Mouse (Mus musculus): ENCODE measurements around the gene Epn1. TPM values are rescaled to one million over a fixed set of nuclear protein-coding genes. Genes with fewer than 3 reads are reported as not detected.

The Epn1 gene
- polyA plus RNA-seq, 1 experiment from 2014 or later = 71.3 TPM

DNA sequence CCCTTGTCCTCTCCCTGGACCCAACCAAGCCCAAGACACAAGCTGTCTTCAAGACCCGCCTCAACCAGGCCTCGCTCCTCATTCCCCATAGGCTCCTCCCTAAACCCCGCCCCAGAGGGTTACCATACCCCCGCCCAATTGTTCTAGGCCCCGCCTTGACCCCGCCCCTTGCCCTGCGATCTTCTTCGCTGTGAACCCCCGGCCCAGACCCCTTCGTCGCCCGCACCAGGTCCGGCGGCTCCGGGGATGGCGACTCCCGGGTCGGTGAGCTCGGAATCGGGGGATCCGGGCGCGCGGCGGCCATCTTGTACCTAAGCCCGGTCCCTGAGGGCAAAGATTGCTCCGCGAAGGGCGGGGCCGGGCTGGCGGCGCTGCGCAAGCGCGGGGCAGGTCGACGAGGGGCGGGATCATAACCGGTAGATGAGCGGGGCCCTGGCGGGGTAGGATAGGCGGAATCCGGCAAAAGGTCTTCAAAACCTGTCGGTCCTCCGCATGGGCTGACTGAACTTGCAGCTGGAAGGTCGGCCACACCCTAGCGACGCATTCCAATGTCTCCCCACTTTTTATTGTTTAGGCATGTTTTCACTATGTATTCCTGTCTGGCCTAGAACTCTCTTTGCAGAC is 41.8 kb upstream of the Epn1 start, which contains the start of gene Zfp784:
Zfp784 (minus strand) TSS at position 338 of the 624 bp plus-strand sequence.
- H3K4me2 ChIP-seq (ENCODE audit: low read length) = peak within 1 kb of the TSS; percentile 61
- DNase-seq (ENCODE audit: low spot score) = peak; percentile 92

DNA sequence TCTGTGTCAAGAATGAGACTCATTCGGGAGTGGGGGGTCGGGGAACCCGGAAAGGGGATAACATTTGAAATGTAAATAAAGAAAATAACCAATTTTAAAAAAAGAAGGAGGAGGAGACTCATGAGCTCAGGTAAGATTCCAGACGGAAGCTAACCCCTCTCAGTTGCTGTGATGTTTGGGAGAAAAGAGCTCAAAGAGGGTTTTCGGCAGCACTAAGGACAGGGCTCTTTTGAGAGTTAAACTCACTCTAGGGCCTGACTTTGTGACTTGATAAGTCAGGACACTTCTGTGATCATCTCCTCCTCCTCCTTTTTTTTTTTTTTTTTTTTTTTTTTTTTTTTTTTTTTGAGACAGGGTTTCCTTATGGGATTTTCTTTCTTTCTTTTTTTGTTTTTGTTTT is 41.1 kb upstream of the Epn1 start:
- 0 out of 2 replicates have a peak, but pooled peaks cover 8% of the 10 kb centered on the region for H3K4me1 ChIP-seq (ENCODE audit: control insufficient read depth, insufficient read depth, low read length)
- H3K36me3 ChIP-seq (ENCODE audit: control insufficient read depth, insufficient read depth, low read length) = peaks cover 14% of the 10 kb centered on the region
- H3K9me3 ChIP-seq (replicated peaks; ENCODE audit: control insufficient read depth, low read length) = no peaks in the 10 kb centered on the region
- H3K27me3 ChIP-seq (replicated peaks; ENCODE audit: control insufficient read depth, insufficient read depth, low read length) = no peaks in the 10 kb centered on the region
- WGBS = 40% methylated on average over 5 of the region's 5 CpGs
- H3K4me3 ChIP-seq (ENCODE audit: low read depth, low read length) = peak overlapping the region; percentile 58
- ATAC-seq = no peak
- DNase-seq (ENCODE audit: low spot score) = no peak
- H3K9ac ChIP-seq (ENCODE audit: low read length) = peak overlapping the region; percentile 76
- H3K27ac ChIP-seq (ENCODE audit: low read depth, low read length) = peak overlapping the region; percentile 94
- H3K4me2 ChIP-seq (ENCODE audit: low read length) = peak overlapping the region; percentile 61

More for the DNA sequence above, 41.8 kb upstream of the Epn1 start, which contains the start of gene Zfp784:
- peak; percentile 97 for ATAC-seq
- Histone ChIP-seq H3K36me3 (ENCODE audit: control insufficient read depth, insufficient read depth, low read length) (peaks cover 20% of the 10 kb centered on the region), H3K4me1 (ENCODE audit: control insufficient read depth, insufficient read depth, low read length) (0 out of 2 replicates have a peak, but pooled peaks cover 8% of the 10 kb centered on the region), H3K27ac (ENCODE audit: low read depth, low read length) (peak within 1 kb of the TSS; percentile 94), H3K9me3 (replicated peaks; ENCODE audit: control insufficient read depth, low read length) (no peaks in the 10 kb centered on the region), H3K4me3 (ENCODE audit: low read depth, low read length) (peak within 1 kb of the TSS; percentile 58), H3K27me3 (replicated peaks; ENCODE audit: control insufficient read depth, insufficient read depth, low read length) (no peaks in the 10 kb centered on the region), H3K9ac (ENCODE audit: low read length) (peak within 1 kb of the TSS; percentile 76)
- under 1% methylated on average over 48 of the region's 48 CpGs for WGBS

DNA sequence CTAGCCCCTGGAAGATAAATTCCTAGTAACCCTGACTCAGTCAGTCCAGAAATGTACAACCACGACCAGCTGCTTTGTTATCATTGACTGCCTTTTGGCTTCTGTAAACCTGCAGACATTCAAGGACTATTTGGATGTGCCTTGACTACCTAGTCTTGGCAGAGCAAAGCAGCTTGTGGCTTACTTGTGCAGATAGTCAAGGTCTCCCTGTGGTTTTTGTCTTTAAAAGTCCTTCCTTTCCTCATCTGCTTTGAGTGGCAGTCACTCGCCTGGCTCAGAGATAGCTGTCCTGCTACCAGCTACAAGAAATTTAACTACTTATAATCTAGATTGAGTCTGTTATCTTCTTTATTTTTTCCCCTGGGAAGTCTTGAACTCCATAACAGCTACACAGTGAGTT is 35.1 kb upstream of the Epn1 start:
- Histone ChIP-seq H3K4me3 (ENCODE audit: low read depth, low read length) (no peak overlapping the region), H3K27me3 (replicated peaks; ENCODE audit: control insufficient read depth, insufficient read depth, low read length) (no peaks in the 10 kb centered on the region), H3K4me1 (ENCODE audit: control insufficient read depth, insufficient read depth, low read length) (no peaks in the 10 kb centered on the region), H3K36me3 (ENCODE audit: control insufficient read depth, insufficient read depth, low read length) (no peaks in the 10 kb centered on the region), H3K9ac (ENCODE audit: low read length) (no peak overlapping the region), H3K9me3 (replicated peaks; ENCODE audit: control insufficient read depth, low read length) (no peaks in the 10 kb centered on the region), H3K4me2 (ENCODE audit: low read length) (no peak overlapping the region), H3K27ac (ENCODE audit: low read depth, low read length) (no peak overlapping the region)
- 77% methylated on average over 2 of the region's 2 CpGs for WGBS
- no peak for ATAC-seq
- DNase-seq (ENCODE audit: low spot score) = no peak

DNA sequence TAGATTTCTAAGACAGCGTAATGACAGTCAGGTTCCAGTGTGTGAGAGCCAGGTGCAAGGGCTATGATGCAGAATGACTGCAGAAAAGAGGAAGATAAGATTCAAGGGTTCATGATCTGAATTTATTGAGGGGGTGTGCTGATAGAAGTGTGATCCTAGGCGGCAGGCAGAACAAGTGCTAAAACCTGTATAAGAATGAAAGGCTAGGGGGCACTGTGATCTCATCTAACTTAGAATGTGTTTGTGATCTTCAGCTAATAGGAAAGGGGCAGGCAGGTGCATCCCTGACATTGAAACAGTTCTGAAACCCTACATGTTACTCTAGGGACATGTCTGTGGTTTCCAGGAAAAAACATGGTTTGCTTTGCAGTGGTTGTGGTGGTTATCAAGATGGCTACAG is 33.9 kb upstream of the Epn1 start:
- no peak overlapping the region for H3K4me3 ChIP-seq (ENCODE audit: low read depth, low read length)
- H3K27me3 ChIP-seq (replicated peaks; ENCODE audit: control insufficient read depth, insufficient read depth, low read length) = no peaks in the 10 kb centered on the region
- H3K36me3 ChIP-seq (ENCODE audit: control insufficient read depth, insufficient read depth, low read length) = no peaks in the 10 kb centered on the region
- 72% methylated on average over 2 of the region's 2 CpGs for WGBS
- no peak for ATAC-seq
- H3K4me2 ChIP-seq (ENCODE audit: low read length) = no peak overlapping the region
- H3K9me3 ChIP-seq (replicated peaks; ENCODE audit: control insufficient read depth, low read length) = no peaks in the 10 kb centered on the region
- H3K4me1 ChIP-seq (ENCODE audit: control insufficient read depth, insufficient read depth, low read length) = no peaks in the 10 kb centered on the region
- H3K9ac ChIP-seq (ENCODE audit: low read length) = no peak overlapping the region
- no peak for DNase-seq (ENCODE audit: low spot score)
- no peak overlapping the region for H3K27ac ChIP-seq (ENCODE audit: low read depth, low read length)

DNA sequence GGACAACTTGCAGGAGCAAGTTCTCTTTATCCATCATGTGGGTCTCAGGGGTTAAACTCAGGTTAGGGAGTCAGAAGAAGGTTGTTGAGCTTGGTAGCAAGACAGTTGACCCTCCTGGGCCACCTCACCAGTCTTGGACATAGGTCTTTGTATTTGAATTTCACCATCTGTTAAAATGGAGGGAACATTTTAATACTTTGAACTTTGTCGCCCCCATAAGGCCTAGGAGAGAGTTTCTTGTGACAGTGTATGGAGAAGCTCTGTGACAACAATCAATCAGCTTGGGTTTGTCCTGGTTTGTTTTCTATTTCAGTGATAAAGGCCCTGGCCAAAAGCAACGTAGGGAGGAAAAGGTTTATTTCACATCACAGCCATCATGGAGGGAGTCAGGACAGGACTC is 32.7 kb upstream of the Epn1 start:
- H3K4me3 ChIP-seq (ENCODE audit: low read depth, low read length) = no peak overlapping the region
- H3K36me3 ChIP-seq (ENCODE audit: control insufficient read depth, insufficient read depth, low read length) = no peaks in the 10 kb centered on the region
- ATAC-seq = no peak
- 29% methylated on average over 2 of the region's 2 CpGs for WGBS
- no peaks in the 10 kb centered on the region for H3K9me3 ChIP-seq (replicated peaks; ENCODE audit: control insufficient read depth, low read length)
- peaks cover 4% of the 10 kb centered on the region for H3K4me1 ChIP-seq (ENCODE audit: control insufficient read depth, insufficient read depth, low read length)
- H3K27ac ChIP-seq (ENCODE audit: low read depth, low read length) = no peak overlapping the region
- H3K27me3 ChIP-seq (replicated peaks; ENCODE audit: control insufficient read depth, insufficient read depth, low read length) = no peaks in the 10 kb centered on the region
- no peak overlapping the region for H3K9ac ChIP-seq (ENCODE audit: low read length)
- DNase-seq (ENCODE audit: low spot score) = peak; percentile 51
- H3K4me2 ChIP-seq (ENCODE audit: low read length) = no peak overlapping the region

DNA sequence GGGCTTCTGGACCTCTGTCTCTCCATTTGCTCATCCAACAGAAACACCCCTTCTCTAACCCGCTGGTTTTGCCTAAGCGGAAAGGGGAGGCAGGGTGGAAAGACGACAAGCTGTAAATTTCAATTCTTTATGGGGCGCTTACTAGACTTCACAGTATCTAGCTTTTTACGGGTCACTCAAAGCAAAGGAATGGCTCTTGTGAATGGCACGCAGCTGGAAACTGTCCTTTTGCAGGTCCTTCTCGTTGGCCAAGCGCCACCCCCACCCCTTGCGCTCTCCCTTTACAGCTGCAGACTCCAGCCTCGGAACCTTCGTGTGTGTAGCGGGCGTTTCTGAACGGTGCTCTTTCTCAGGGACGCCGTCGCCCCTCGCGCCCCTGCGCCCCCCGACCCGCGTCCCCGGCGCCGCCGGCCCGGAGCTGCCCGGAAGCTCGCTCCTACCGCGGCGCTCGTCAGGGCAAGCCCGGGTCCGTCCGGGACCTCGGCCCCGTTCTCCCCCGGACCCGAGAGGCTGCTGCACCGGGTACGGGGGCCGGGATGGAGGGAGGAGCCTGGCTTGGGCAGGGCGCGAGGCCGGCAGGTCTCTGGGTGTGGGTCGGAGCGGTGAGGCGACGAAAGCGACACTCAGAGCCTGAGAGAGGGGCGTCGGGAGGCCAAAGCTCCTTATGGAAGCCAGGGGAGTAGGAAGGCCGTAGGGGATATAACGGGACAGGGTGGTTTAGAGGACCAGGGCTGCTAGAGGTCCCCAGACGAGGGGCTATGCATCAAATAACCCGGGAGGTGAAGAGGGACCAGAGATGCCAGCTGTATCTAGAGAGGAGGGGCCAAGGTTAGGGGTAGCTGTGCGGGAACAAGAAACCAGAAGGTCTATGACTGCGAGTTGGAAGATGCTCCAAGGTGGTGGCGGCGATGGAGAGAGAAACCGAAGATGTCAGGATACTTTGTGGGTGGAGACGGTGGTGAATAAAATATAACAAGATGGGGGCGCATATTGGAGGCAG is 28.5 kb upstream of the Epn1 start, which contains the start of gene Zfp580:
Zfp580 (plus strand) TSS at position 346 of the 1,000 bp plus-strand sequence.
- Histone ChIP-seq H3K9ac (ENCODE audit: low read length) (peak within 1 kb of the TSS; percentile 91), H3K4me1 (ENCODE audit: control insufficient read depth, insufficient read depth, low read length) (peaks cover 20% of the 10 kb centered on the region)

DNA sequence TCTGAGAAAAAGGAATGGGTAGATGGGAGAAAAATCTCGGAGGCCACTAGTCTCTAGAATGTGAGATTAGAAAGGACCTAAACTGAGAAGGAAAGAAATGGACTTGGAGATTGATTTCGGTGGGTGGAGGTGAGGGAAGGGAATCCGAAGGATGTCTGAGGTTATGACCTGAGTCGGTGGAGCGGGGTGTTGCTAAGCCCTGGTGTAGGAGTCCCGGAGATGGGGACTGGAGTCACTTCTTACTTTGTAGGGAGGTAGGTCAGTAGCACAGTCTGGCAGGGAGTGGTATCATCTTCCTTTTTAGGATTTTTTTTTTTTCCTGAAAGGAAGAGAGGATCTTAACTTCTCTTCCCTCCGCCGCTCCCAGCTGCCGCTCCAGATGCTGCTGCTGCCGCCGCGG is 27.6 kb upstream of the Epn1 start:
- Histone ChIP-seq H3K9ac (ENCODE audit: low read length) (peak overlapping the region; percentile 91), H3K36me3 (ENCODE audit: control insufficient read depth, insufficient read depth, low read length) (no peaks in the 10 kb centered on the region), H3K4me3 (ENCODE audit: low read depth, low read length) (peak overlapping the region; percentile 78), H3K4me2 (ENCODE audit: low read length) (peak overlapping the region; percentile 90), H3K27me3 (replicated peaks; ENCODE audit: control insufficient read depth, insufficient read depth, low read length) (peaks cover 46% of the 10 kb centered on the region), H3K4me1 (ENCODE audit: control insufficient read depth, insufficient read depth, low read length) (peaks cover 26% of the 10 kb centered on the region), H3K27ac (ENCODE audit: low read depth, low read length) (no peak overlapping the region), H3K9me3 (replicated peaks; ENCODE audit: control insufficient read depth, low read length) (no peaks in the 10 kb centered on the region)
- DNase-seq (ENCODE audit: low spot score) (no peak), ATAC-seq (no peak)
- WGBS = 9% methylated on average over 11 of the region's 12 CpGs

More for the DNA sequence above, 28.5 kb upstream of the Epn1 start, which contains the start of gene Zfp580:
- peak within 1 kb of the TSS; percentile 78 for H3K4me3 ChIP-seq (ENCODE audit: low read depth, low read length)
- ATAC-seq (peak; percentile 87), DNase-seq (ENCODE audit: low spot score) (peak; percentile 79)
- peaks cover 38% of the 10 kb centered on the region for H3K27me3 ChIP-seq (replicated peaks; ENCODE audit: control insufficient read depth, insufficient read depth, low read length)
- H3K36me3 ChIP-seq (ENCODE audit: control insufficient read depth, insufficient read depth, low read length) = no peaks in the 10 kb centered on the region
- no peaks in the 10 kb centered on the region for H3K9me3 ChIP-seq (replicated peaks; ENCODE audit: control insufficient read depth, low read length)
- peak within 1 kb of the TSS; percentile 90 for H3K4me2 ChIP-seq (ENCODE audit: low read length)
- WGBS = under 1% methylated on average over 65 of the region's 65 CpGs
- peak within 1 kb of the TSS; percentile 76 for H3K27ac ChIP-seq (ENCODE audit: low read depth, low read length)

DNA sequence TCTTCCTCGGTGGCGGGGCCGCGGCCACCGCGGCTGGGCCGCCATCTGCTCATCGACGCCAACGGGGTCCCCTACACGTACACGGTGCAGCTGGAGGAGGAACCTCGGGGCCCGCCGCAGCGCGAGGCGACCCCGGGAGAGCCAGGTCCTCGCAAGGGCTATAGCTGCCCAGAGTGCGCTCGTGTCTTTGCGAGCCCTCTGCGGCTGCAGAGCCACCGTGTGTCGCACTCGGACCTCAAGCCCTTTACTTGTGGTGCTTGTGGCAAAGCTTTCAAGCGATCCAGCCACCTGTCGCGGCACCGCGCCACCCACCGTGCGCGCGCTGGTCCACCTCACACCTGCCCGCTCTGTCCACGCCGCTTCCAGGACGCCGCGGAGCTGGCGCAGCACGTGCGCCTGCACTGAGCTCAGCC is 27.1 kb upstream of the Epn1 start:
- Histone ChIP-seq H3K4me1 (ENCODE audit: control insufficient read depth, insufficient read depth, low read length) (peaks cover 26% of the 10 kb centered on the region), H3K4me3 (ENCODE audit: low read depth, low read length) (peak overlapping the region; percentile 78), H3K27ac (ENCODE audit: low read depth, low read length) (no peak overlapping the region), H3K36me3 (ENCODE audit: control insufficient read depth, insufficient read depth, low read length) (no peaks in the 10 kb centered on the region), H3K27me3 (replicated peaks; ENCODE audit: control insufficient read depth, insufficient read depth, low read length) (peaks cover 51% of the 10 kb centered on the region), H3K9ac (ENCODE audit: low read length) (peak overlapping the region; percentile 91), H3K9me3 (replicated peaks; ENCODE audit: control insufficient read depth, low read length) (no peaks in the 10 kb centered on the region), H3K4me2 (ENCODE audit: low read length) (peak overlapping the region; percentile 90)
- no peak for DNase-seq (ENCODE audit: low spot score)
- WGBS = 6% methylated on average over 45 of the region's 45 CpGs
- no peak for ATAC-seq
